Mouse (Mus musculus) ES-Bruce4 (cell line): ENCODE data around the gene Gm3327.
"Not testable (repeated sequence)": the region's sequence is repeated elsewhere in the genome, so short reads cannot be mapped to it uniquely, and the experiment has no call there.

ENCODE experiments used
- CTCF ChIP-seq: IDR thresholded peaks from one replicate; pipeline ENCODE4 v1.8.1; 2011; ENCODE audit warnings: low read depth, low read length
- POLR2A ChIP-seq: IDR thresholded peaks from one replicate; pipeline ENCODE4 v1.8.1; 2011; ENCODE audit warnings: low read length; ENCODE audit not compliant: insufficient read depth

DNA sequence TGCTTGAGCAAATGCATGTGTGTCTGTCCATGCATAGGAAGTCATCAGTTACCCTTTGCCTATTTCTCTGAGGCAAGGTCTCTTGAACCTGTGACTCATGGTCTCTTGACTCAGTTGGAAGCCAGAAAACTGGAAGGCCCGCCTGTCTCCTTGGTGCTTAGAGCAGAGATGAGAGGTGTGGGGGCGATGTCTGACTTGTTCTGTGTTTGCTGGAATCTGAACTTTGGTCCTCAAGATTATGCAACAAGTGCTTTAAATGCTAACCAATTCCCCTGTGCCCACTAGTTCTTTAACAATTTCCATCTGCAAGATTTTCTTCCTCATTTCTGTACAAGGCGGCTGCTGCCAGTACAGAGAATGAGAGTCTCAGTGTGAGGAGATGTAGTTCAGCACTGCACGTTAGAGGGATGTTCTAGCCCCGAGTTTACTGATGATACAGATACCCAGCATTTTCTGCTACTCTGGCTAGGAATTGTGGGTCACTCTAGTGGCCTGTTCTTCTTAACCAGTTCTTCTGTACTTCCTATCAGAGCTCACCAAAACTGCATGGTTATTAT is 45.8 kb upstream of the Gm3327 start:
- not testable (repeated sequence) for TF ChIP-seq POLR2A, CTCF
